Mouse (Mus musculus) ES-E14 (cell line): ENCODE data around the gene Tex14. TPM values are rescaled to one million over a fixed set of nuclear protein-coding genes. Genes with fewer than 3 reads are reported as not detected.
A peak's percentile ranks its signal among the peaks of the same experiment; 100 is the strongest.

ENCODE experiments used
- DNase-seq: peaks from one replicate; pipeline ENCODE4 v3.0.0-alpha.2; 2013; ENCODE audit warnings: low read depth, low spot score
- H3K27ac ChIP-seq: 2 replicates; pipeline ENCODE4 v1.5.1; 2012; ENCODE audit warnings: low read depth, mild to moderate bottlenecking, low read length, moderate library complexity, mixed read lengths; ENCODE audit not compliant: poor library complexity, insufficient read depth, severe bottlenecking
- H3K36me3 ChIP-seq: 2 replicates; pipeline ENCODE4 v1.6.1; 2012; ENCODE audit warnings: mild to moderate bottlenecking, low read length, moderate library complexity, mixed read lengths; ENCODE audit not compliant: control insufficient read depth, poor library complexity, insufficient read depth, severe bottlenecking
- H3K4me1 ChIP-seq, 2 experiments: fragments of 150-350 bp in 1 of 2; sonication (generic) in 1 of 2; 2 replicates each; pipeline ENCODE4 v1.6.1; 2012; ENCODE audit warnings: low read length in 2 of 2, mild to moderate bottlenecking in 1 of 2, mixed read lengths in 1 of 2; ENCODE audit not compliant: control insufficient read depth in 2 of 2, insufficient read depth in 2 of 2, poor library complexity in 1 of 2
- H3K4me3 ChIP-seq, 2 experiments: fragments of 150-350 bp in 1 of 2; sonication (generic) in 1 of 2; 2 replicates each; pipeline ENCODE4 v1.5.1; 2012; ENCODE audit warnings: low read length in 2 of 2, low read depth in 1 of 2, mild to moderate bottlenecking in 1 of 2, mixed read lengths in 1 of 2; ENCODE audit not compliant: insufficient read depth in 1 of 2, poor library complexity in 1 of 2, severe bottlenecking in 1 of 2
- H3K9ac ChIP-seq: 2 replicates; pipeline ENCODE4 v1.6.1; 2012; ENCODE audit warnings: low read depth, mild to moderate bottlenecking, low read length, mixed read lengths; ENCODE audit not compliant: poor library complexity, insufficient read depth, severe bottlenecking
- H3K9me3 ChIP-seq: fragments of 150-350 bp; sonication (generic); 2 replicates; pipeline ENCODE4 v1.6.1; 2012; ENCODE audit warnings: low read depth, mild to moderate bottlenecking, low read length; ENCODE audit not compliant: control insufficient read depth, insufficient read depth
- CHD2 ChIP-seq: IDR thresholded peaks from 2 replicates; pipeline ENCODE4 v1.6.1; 2014; ENCODE audit warnings: mild to moderate bottlenecking, low read depth, low read length, inconsistent platforms
- HCFC1 ChIP-seq: IDR thresholded peaks from 2 replicates; pipeline ENCODE4 v1.6.1; 2012; ENCODE audit warnings: low read length, inconsistent platforms, borderline replicate concordance; ENCODE audit not compliant: insufficient read depth
- MAFK ChIP-seq: IDR thresholded peaks from 2 replicates; pipeline ENCODE4 v1.6.1; 2014; ENCODE audit warnings: mild to moderate bottlenecking, low read depth, low read length, inconsistent platforms; ENCODE audit not compliant: insufficient read depth
- ZC3H11A ChIP-seq: IDR thresholded peaks from 2 replicates; pipeline ENCODE4 v1.6.1; 2012; ENCODE audit warnings: low read depth, mild to moderate bottlenecking, inconsistent platforms, low read length, borderline replicate concordance
- ZNF384 ChIP-seq: IDR thresholded peaks from 2 replicates; pipeline ENCODE4 v1.6.1; 2012; ENCODE audit warnings: low read depth, low read length, inconsistent platforms
- in situ Hi-C, 2 experiments: fragments of 600-800 bp; cut with MboI; formaldehyde crosslinking; loops; one replicate each; pipeline ENCODE4 v1.15.1; 2025; ENCODE audit warnings: low sequenced_read_pairs in 2 of 2, inconsistent platforms in 1 of 2; ENCODE audit not compliant: unreplicated experiment in 2 of 2
- total RNA-seq: library from RNA; depleted of rRNA; stranded (reverse); fragments of 300-350 nt; gene quantifications from 2 replicates; pipeline ENCODE4 v1.2.3, GENCODE M21; 2012

The Tex14 gene
- total RNA-seq, 1 experiment = 11.4 TPM

GRCm38 (mm10) chr11:87524780-87525179, 119.9 kb downstream of the Tex14 start:
- in situ Hi-C loops = no loop called here
- TF ChIP-seq CHD2 = no peak
- TF ChIP-seq ZC3H11A = no peak
- no peak for TF ChIP-seq HCFC1
- TF ChIP-seq MAFK = no peak
- TF ChIP-seq ZNF384 = no peak
- no peak overlapping the region for H3K27ac ChIP-seq

GRCm38 (mm10) chr11:87527364-87527763, 122.5 kb downstream of the Tex14 start:
- no peak for TF ChIP-seq HCFC1
- no peak for TF ChIP-seq ZNF384
- TF ChIP-seq ZC3H11A = no peak
- no peak for TF ChIP-seq MAFK
- no peak for TF ChIP-seq CHD2
- in situ Hi-C loops = no loop called here
- no peaks in the 10 kb centered on the region for H3K36me3 ChIP-seq
- H3K4me1 ChIP-seq = peaks cover 0 to 2% of the 10 kb centered on the region in 2 experiments; a peak in 1 of 4 replicates
- DNase-seq = no peak
- no peak overlapping the region for H3K27ac ChIP-seq
- no peaks in the 10 kb centered on the region for H3K9me3 ChIP-seq
- no peak overlapping the region for H3K9ac ChIP-seq
- H3K4me3 ChIP-seq = no peak overlapping the region

More at GRCm38 (mm10) chr11:87524780-87525179, 119.9 kb downstream of the Tex14 start:
- peaks cover 0 to 2% of the 10 kb centered on the region in 2 experiments; a peak in 1 of 4 replicates for H3K4me1 ChIP-seq
- no peaks in the 10 kb centered on the region for H3K36me3 ChIP-seq
- no peak overlapping the region for H3K9ac ChIP-seq
- H3K9me3 ChIP-seq = no peaks in the 10 kb centered on the region
- DNase-seq = no peak
- H3K4me3 ChIP-seq = no peak overlapping the region

GRCm38 (mm10) chr11:87527990-87528389, 123.1 kb downstream of the Tex14 start:
- no peak for DNase-seq
- H3K9me3 ChIP-seq = no peaks in the 10 kb centered on the region
- no peak overlapping the region for H3K4me3 ChIP-seq
- in situ Hi-C loops = no loop called here
- H3K9ac ChIP-seq = no peak overlapping the region
- no peaks in the 10 kb centered on the region for H3K36me3 ChIP-seq
- H3K4me1 ChIP-seq = peaks cover 0 to 2% of the 10 kb centered on the region in 2 experiments; a peak in 1 of 4 replicates
- TF ChIP-seq MAFK (no peak), ZNF384 (no peak), ZC3H11A (no peak)
- no peak overlapping the region for H3K27ac ChIP-seq

GRCm38 (mm10) chr11:87531695-87532094, 126.8 kb downstream of the Tex14 start:
- no peak for TF ChIP-seq HCFC1
- DNase-seq = peak; percentile 41
- Histone ChIP-seq H3K9ac (no peak overlapping the region), H3K9me3 (no peaks in the 10 kb centered on the region), H3K27ac (no peak overlapping the region), H3K4me3 (no peak overlapping the region), H3K4me1 (peaks cover 0 to 2% of the 10 kb centered on the region in 2 experiments; a peak in 1 of 4 replicates), H3K36me3 (no peaks in the 10 kb centered on the region; the same call in 1 of the 2 replicates)
- in situ Hi-C loops = no loop called here

GRCm38 (mm10) chr11:87542285-87542684, 137.4 kb downstream of the Tex14 start:
- H3K9ac ChIP-seq = no peak overlapping the region

More at GRCm38 (mm10) chr11:87542285-87542684, 137.4 kb downstream of the Tex14 start:
- Histone ChIP-seq H3K4me3 (no peak overlapping the region), H3K4me1 (0 out of 4 replicates have a peak, but pooled peaks cover 0 to 2% of the 10 kb centered on the region in 2 experiments), H3K36me3 (no peaks in the 10 kb centered on the region), H3K27ac (no peak overlapping the region), H3K9me3 (no peaks in the 10 kb centered on the region)
- no peak for TF ChIP-seq ZC3H11A
- TF ChIP-seq ZNF384 = no peak
- no peak for TF ChIP-seq MAFK
- no peak for TF ChIP-seq HCFC1
- DNase-seq = no peak
- in situ Hi-C loops = no loop called here
